Mouse (Mus musculus) adrenal gland, adult 10 weeks (tissue): Measurements from ENCODE around the gene Mospd1. TPM values are rescaled to one million over a fixed set of nuclear protein-coding genes. Genes with fewer than 3 reads are reported as not detected.

Source experiments
- polyA plus RNA-seq: library from polyadenylated mRNA; stranded (reverse); fragments of 350-450 nt; fragmentation: Illumina TruSeq; extraction: RNeasy Lipid Tissue Mini Kit (QIAGEN cat#74804); gene quantifications from one replicate; pipeline ENCODE4 v1.2.3, GENCODE M21; 2014; ENCODE audit warnings: low read depth, low replicate concordance

Mospd1 gene
- 94.4 TPM for polyA plus RNA-seq

GRCm38 (mm10) chrX:53370366-53370740 is at the start of gene Mospd1:
Mospd1 (minus strand) TSS chrX:53370502.

Other genes with a start within 250 kb of the Mospd1 start
- not detected for gene Plac1, start 130.4 kb downstream of the Mospd1 start, polyA plus RNA-seq
- gene Fam122b, start 100.7 kb downstream of the Mospd1 start, polyA plus RNA-seq, result 25.7 TPM
- gene Fam122c, start 97.1 kb downstream of the Mospd1 start, polyA plus RNA-seq, result not detected
- not detected for gene Etd, start 64.4 kb upstream of the Mospd1 start, polyA plus RNA-seq
- not detected for gene Rtl8c, start 237.5 kb upstream of the Mospd1 start, polyA plus RNA-seq
- gene Gm14597, start 238.5 kb upstream of the Mospd1 start, polyA plus RNA-seq, result 2.3 TPM